Mouse (Mus musculus): Measurements from ENCODE around the gene Serhl. TPM values are rescaled to one million over a fixed set of nuclear protein-coding genes. Genes with fewer than 3 reads are reported as not detected.
"Not testable (repeated sequence)": the region's sequence is repeated elsewhere in the genome, so short reads cannot be mapped to it uniquely, and the experiment has no call there.

The Serhl gene
- polyA plus RNA-seq (2015; fragmentation: Nextera tagmentation; extraction: Ambion mirVana), result 61.0 and 62.8 TPM in 2 replicates

DNA sequence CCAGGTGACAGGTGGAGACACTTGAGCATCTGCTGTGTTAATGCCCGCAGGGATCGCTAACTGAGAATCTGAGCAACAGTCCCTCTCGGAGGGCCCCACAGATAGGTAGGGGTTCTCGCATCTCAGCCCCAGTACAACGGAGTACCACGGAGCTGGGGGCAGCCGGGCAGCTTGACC lies at the start of gene Serhl:
Serhl (plus strand) TSS at position 78 of the 177 bp plus-strand sequence.
- Histone ChIP-seq H3K9me3 (no peaks in the 10 kb centered on the region), H3K9ac (0 out of 2 replicates have a peak within 1 kb of the TSS, but pooled peaks have one; percentile 47), H3K4me3 (no peak within 1 kb of the TSS; the same call in 1 of the 2 replicates), H3K27ac (replicated peaks) (no peak within 1 kb of the TSS), H3K27me3 (replicated peaks) (peaks cover 38% of the 10 kb centered on the region), H3K4me2 (peak within 1 kb of the TSS; percentile 37), H3K36me3 (no peaks in the 10 kb centered on the region), H3K4me1 (peaks cover 23% of the 10 kb centered on the region)
- ATAC-seq (ENCODE audit: extremely low read depth, insufficient number of reproducible peaks, low FRiP score, low TSS enrichment), result no peak
- WGBS, result 17% methylated on average over 7 of the region's 7 CpGs

DNA sequence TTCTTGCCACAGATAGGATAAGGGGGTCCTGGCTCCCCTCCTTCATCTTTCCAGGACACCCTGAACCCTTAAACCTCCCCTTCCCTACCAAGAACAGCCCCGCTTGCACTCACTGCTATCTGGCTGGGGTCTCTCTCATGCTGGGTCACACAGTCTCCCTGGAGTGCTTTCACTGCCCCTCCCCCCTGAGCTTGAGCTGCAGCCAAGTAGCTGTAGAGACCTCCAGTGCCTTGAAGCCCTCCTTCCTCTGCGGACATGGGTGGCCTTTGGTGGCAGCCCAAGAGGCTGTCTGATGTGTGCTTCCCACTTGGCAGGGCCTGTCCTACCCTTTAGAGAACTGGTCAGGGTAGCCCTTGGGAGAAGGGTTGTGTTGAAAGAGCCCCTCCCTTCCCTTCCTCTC lies 49.1 kb upstream of the Serhl start:
- Histone ChIP-seq H3K36me3 (no peaks in the 10 kb centered on the region), H3K9ac (0 out of 2 replicates have a peak overlapping the region, but pooled peaks have one; percentile 38), H3K27me3 (replicated peaks) (peaks cover 23% of the 10 kb centered on the region), H3K9me3 (no peaks in the 10 kb centered on the region), H3K4me1 (peaks cover 58% of the 10 kb centered on the region), H3K4me2 (no peak overlapping the region), H3K27ac (replicated peaks) (no peak overlapping the region), H3K4me3 (no peak overlapping the region)
- WGBS, result 32% methylated on average over 2 of the region's 2 CpGs
- ATAC-seq (ENCODE audit: extremely low read depth, insufficient number of reproducible peaks, low FRiP score, low TSS enrichment), result no peak

DNA sequence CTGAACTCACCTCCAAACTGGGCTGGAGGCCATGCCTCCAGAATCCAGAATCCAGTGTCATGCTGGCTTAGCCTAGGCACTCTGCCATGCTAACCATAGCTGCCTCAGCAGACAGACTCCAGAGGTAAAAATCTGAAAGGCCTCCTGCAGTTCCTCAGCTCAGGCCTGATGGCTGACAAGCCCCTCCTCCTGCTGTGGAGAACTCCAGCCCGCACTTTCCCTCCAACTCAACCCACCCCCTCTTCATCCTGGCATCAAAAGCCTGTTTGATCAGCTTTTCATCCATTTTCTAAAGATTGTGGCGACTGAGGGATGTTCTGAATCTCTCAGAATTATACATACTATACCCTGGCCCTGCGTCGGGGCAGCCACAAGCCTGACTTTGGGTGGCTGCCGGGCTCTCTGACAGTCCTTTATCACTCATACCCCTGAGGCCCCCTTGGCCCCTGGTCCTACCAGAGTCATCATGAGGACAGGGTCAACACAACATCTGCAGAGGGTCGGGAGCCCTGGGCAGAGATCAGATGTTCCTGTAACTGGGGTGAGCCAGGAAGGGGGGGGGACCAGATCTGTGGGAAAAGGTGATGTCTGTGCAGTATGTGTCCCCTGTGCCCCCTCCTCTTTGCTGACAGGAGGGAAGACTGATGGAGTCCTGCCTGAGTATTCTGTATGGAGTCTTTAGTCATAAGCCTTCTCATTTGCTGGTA lies 46.5 kb upstream of the Serhl start:
- Histone ChIP-seq H3K36me3 (no peaks in the 10 kb centered on the region), H3K9ac (peak overlapping the region; percentile 28), H3K27ac (replicated peaks) (peak overlapping the region; percentile 28), H3K9me3 (peaks cover 8% of the 10 kb centered on the region), H3K27me3 (replicated peaks) (peaks cover 13% of the 10 kb centered on the region; the same call in 1 of the 2 replicates), H3K4me1 (peaks cover 40% of the 10 kb centered on the region), H3K4me3 (no peak overlapping the region), H3K4me2 (peak overlapping the region; percentile 33)
- ATAC-seq (ENCODE audit: extremely low read depth, insufficient number of reproducible peaks, low FRiP score, low TSS enrichment), result no peak
- 11% methylated on average over 6 of the region's 6 CpGs for WGBS

DNA sequence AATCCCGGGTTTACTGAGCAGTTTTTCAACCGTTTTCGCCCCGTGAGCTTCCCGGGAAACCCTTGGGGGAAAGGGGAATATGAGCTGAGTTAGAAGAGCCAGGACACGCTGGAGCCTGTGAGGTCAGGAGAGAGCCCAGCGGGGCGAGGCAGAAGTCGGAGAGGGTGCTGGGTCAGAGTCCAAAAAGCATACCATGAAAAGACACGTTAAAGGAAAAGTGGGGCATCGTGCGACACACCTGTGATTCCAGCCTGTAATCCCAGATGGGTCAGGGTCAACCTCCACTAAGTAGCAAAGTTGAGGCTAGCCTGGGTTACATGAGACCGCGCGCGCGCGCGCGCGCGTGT lies 46.0 kb upstream of the Serhl start:
- peaks cover 8% of the 10 kb centered on the region for H3K9me3 ChIP-seq
- H3K9ac ChIP-seq, result peak overlapping the region; percentile 28; the same call in 1 of the 2 replicates
- H3K27ac ChIP-seq (replicated peaks), result no peak overlapping the region

DNA sequence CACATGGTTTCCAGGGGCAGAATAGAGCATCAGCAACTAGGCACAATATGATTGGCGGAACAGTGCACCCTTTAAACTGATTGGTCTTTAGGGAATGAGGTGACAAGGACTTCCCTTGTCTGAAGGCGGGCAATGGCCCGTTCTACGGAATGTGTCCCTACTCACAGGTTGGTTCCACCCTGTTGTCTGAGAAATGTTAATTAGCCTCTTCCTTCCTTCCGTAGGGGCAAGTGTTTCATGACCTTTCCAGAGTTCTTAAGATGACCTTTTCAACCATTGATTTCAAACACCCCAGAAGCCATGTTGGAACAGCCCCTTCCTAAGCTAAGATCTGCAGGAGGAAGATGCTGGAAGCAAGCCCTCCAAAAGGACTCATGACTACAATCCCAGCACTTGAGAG lies 43.7 kb upstream of the Serhl start:
- H3K36me3 ChIP-seq; H3K27ac ChIP-seq (replicated peaks); H3K27me3 ChIP-seq (replicated peaks); H3K4me2 ChIP-seq; H3K9me3 ChIP-seq; H3K4me3 ChIP-seq; ATAC-seq (ENCODE audit: extremely low read depth, insufficient number of reproducible peaks, low FRiP score, low TSS enrichment); H3K9ac ChIP-seq: not testable (repeated sequence)
- peaks cover 26% of the 10 kb centered on the region for H3K4me1 ChIP-seq
- 81% methylated on average over 5 of the region's 5 CpGs for WGBS

More for the DNA sequence above, 46.0 kb upstream of the Serhl start:
- Histone ChIP-seq H3K4me1 (peaks cover 35% of the 10 kb centered on the region), H3K36me3 (no peaks in the 10 kb centered on the region), H3K4me3 (no peak overlapping the region), H3K4me2 (0 out of 2 replicates have a peak overlapping the region, but pooled peaks have one; percentile 33), H3K27me3 (replicated peaks) (peaks cover 13% of the 10 kb centered on the region; the same call in 1 of the 2 replicates)
- ATAC-seq (ENCODE audit: extremely low read depth, insufficient number of reproducible peaks, low FRiP score, low TSS enrichment), result no peak
- WGBS, result 76% methylated on average over 22 of the region's 22 CpGs

DNA sequence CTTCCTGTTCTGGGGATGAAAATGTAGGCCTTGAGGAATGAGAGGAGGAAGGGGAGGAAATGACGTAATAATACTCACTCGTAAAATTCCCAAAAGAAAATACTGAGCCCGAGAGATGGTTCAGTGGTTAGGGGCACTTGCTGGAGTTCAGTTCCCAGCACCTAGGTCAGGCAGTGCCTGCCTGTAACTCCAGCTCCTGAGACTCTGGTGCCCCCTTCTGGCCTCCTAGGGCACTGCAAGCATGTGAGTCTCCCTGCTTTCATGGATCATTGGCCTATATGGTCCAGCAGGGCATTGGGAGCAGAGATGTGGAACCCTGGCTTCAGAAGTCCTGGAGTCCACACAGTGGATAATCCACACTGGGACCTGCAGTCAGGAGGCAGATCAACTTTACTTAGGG lies 43.0 kb upstream of the Serhl start:
- Histone ChIP-seq H3K9me3 (peaks cover 8% of the 10 kb centered on the region), H3K36me3 (no peaks in the 10 kb centered on the region), H3K4me1 (peaks cover 22% of the 10 kb centered on the region), H3K27ac (replicated peaks) (no peak overlapping the region), H3K9ac (no peak overlapping the region), H3K4me3 (no peak overlapping the region), H3K4me2 (no peak overlapping the region), H3K27me3 (replicated peaks) (peaks cover 7% of the 10 kb centered on the region)
- no peak for ATAC-seq (ENCODE audit: extremely low read depth, insufficient number of reproducible peaks, low FRiP score, low TSS enrichment)
- WGBS, result 81% methylated on average over 3 of the region's 3 CpGs

DNA sequence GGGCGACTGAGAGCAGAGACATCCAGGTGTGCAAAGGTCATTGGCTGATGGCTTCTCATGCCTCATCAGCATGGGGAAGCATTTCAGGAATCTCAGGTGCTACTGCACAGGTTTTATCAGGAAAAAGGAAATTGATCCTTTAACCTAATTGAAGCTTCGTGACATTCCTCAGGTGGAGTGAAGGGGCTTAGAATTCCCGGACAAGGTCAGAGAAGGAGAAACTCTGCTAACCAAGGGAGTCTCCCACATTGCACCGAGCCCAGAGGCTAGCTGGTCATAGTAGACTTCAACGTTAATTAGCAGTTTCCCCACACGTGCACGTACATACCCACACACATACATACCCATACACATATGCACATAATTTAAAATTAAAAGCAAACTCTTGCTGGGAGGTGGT lies 42.6 kb upstream of the Serhl start:
- Histone ChIP-seq H3K27ac (replicated peaks) (no peak overlapping the region), H3K36me3 (no peaks in the 10 kb centered on the region), H3K27me3 (replicated peaks) (peaks cover 8% of the 10 kb centered on the region), H3K4me3 (no peak overlapping the region), H3K4me2 (no peak overlapping the region), H3K9me3 (peaks cover 8% of the 10 kb centered on the region), H3K9ac (no peak overlapping the region), H3K4me1 (peaks cover 20% of the 10 kb centered on the region)
- no peak for ATAC-seq (ENCODE audit: extremely low read depth, insufficient number of reproducible peaks, low FRiP score, low TSS enrichment)
- 68% methylated on average over 7 of the region's 7 CpGs for WGBS

DNA sequence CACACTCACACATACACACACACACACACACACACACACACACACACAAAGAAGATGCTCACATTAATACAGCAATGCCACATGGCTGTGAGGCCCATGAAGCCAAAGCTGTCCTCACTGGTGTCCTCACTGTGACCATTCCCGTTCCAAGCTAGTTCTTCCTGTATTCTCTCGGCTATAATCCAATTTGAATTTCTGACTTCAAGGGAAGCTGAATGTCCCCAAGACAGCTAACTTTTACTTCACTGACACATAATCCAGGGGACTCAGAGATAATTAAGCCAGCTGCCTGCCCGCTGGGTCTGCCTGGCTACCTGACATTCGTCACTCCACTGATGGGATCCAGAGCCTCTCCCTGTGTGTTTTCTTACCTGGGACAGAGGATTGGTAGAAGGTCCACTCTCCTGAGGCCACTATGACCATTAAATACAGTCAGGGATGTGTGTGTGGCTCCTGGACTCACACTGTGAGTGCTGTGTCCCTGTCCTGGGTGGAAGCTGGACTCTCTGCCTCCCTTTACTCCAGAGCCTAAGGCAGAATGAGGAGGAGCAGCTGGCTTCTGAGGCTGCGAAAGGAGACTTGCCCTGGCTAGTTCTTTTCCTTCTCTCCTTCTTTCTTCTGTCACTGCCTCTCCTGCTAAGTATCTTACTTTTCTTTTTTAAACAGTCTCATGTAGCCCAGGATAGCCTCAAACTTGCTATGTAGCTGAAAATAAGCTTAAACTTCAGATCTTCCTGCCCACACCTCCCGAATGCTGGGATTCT lies 36.8 kb upstream of the Serhl start:
- H3K27ac ChIP-seq (replicated peaks), result no peak overlapping the region
- peaks cover 43% of the 10 kb centered on the region for H3K4me1 ChIP-seq
- no peak overlapping the region for H3K4me3 ChIP-seq
- H3K9ac ChIP-seq, result no peak overlapping the region
- H3K9me3 ChIP-seq, result no peaks in the 10 kb centered on the region
- H3K27me3 ChIP-seq (replicated peaks), result peaks cover 8% of the 10 kb centered on the region
- no peaks in the 10 kb centered on the region for H3K36me3 ChIP-seq
- no peak overlapping the region for H3K4me2 ChIP-seq
- WGBS, result 71% methylated on average over 6 of the region's 6 CpGs
- ATAC-seq (ENCODE audit: extremely low read depth, insufficient number of reproducible peaks, low FRiP score, low TSS enrichment), result no peak

DNA sequence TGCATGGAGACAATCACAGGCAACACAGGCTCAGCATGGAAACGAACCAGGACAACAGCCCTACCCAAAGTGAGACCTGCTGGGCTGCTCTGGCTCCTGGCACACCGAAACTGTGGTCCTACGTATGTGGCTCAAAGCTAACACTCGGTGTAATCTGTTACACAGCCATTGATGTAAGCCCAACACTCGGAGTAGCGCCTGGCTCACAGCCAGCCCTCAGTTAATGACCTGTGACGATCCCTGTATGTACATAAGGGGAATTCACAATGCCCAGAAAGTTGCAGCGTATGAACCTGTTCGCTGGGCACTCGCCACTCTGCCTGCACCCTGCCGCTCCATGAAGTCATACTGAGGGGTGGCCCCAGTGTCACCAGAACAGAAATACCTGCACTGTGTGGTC lies 36.0 kb upstream of the Serhl start:
- peaks cover 51% of the 10 kb centered on the region for H3K4me1 ChIP-seq
- H3K9ac ChIP-seq, result no peak overlapping the region
- no peak overlapping the region for H3K4me3 ChIP-seq
- 42% methylated on average over 11 of the region's 11 CpGs for WGBS
- no peaks in the 10 kb centered on the region for H3K9me3 ChIP-seq
- H3K4me2 ChIP-seq, result no peak overlapping the region
- no peak for ATAC-seq (ENCODE audit: extremely low read depth, insufficient number of reproducible peaks, low FRiP score, low TSS enrichment)
- H3K27ac ChIP-seq (replicated peaks), result no peak overlapping the region
- peaks cover 8% of the 10 kb centered on the region; the same call in 1 of the 2 replicates for H3K27me3 ChIP-seq (replicated peaks)
- no peaks in the 10 kb centered on the region for H3K36me3 ChIP-seq

DNA sequence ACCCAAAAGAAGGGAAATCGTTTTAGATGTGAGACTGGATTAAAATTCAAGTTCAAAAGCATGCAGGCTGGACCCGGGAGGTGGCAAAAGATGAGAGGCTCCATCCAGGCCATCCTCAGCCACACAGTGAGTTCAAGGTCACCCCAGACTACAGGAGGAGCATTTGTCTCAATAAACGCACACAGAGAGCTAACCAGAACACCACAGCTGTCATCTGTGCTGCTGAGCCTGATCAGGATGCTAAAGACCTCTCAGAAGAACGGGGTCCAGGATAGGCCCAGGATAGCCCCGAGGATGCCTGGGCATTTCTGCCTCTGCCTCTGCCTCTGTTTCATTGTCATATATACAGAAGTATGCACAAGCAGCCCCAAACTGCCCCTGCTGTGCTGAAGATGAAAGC lies 33.7 kb upstream of the Serhl start:
- Histone ChIP-seq H3K4me2 (peak overlapping the region; percentile 74), H3K4me1 (peaks cover 63% of the 10 kb centered on the region), H3K4me3 (peak overlapping the region; percentile 46; the same call in 1 of the 2 replicates), H3K36me3 (no peaks in the 10 kb centered on the region), H3K27me3 (replicated peaks) (peaks cover 8% of the 10 kb centered on the region; the same call in 1 of the 2 replicates), H3K9ac (peak overlapping the region; percentile 80), H3K9me3 (no peaks in the 10 kb centered on the region), H3K27ac (replicated peaks) (peak overlapping the region; percentile 97)
- ATAC-seq (ENCODE audit: extremely low read depth, insufficient number of reproducible peaks, low FRiP score, low TSS enrichment), result no peak
- WGBS, result 32% methylated on average over 5 of the region's 5 CpGs

DNA sequence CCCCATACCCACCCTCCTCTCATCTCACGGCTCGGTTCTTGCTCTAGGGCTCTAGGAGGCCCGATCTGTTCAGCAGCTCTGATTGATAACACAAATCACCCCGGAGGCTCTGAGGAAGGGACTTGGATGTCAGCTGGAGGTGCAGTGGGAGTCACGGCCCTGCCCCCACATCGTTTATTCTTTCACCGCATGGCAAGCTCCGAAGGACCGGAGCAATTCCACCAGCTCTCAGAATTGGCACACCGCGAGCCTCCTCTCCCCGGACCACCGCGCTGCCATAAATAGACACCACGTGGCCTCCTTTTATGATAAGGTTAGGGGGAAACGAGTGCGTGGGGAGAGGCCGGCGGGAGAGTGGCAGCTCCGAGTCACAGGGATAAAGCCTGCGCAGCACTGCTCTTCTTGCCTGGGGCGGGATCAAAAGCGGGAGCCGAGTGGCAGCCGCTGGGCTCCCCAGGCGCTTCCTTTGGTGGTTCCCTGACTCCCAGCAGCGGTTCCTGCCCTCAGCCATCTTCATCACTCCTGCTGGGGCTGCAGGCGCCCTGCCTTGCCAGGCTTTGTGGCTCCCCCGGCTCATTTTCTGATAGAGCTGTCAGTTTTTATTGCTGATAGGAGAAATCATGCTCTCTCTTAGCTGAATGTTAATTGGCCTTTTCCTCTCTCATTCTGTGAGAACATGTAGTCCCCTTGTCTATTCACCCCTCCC lies 32.8 kb upstream of the Serhl start:
- Histone ChIP-seq H3K9ac (peak overlapping the region; percentile 80), H3K27ac (replicated peaks) (peak overlapping the region; percentile 97), H3K4me2 (peak overlapping the region; percentile 74), H3K36me3 (no peaks in the 10 kb centered on the region), H3K4me3 (peak overlapping the region; percentile 46), H3K9me3 (no peaks in the 10 kb centered on the region), H3K4me1 (peaks cover 67% of the 10 kb centered on the region), H3K27me3 (replicated peaks) (no peaks in the 10 kb centered on the region; the same call in 1 of the 2 replicates)
- WGBS, result under 1% methylated on average over 29 of the region's 29 CpGs
- peak; percentile 74; the same call in 1 of the 2 replicates for ATAC-seq (ENCODE audit: extremely low read depth, insufficient number of reproducible peaks, low FRiP score, low TSS enrichment)

Measured in heart, embryonic 13.5 days (tissue).